Mouse (Mus musculus) CD4-positive, CD25-positive, alpha-beta regulatory T cell, adult 9 weeks (primary cell): ENCODE measurements around the gene A030005L19Rik. TPM values are rescaled to one million over a fixed set of nuclear protein-coding genes. Genes with fewer than 3 reads are reported as not detected.

Experiments used
- polyA plus RNA-seq: library from polyadenylated mRNA; unstranded; fragments of 100-300 nt; shearing (Covaris generic); gene quantifications from one replicate; pipeline ENCODE4 v1.2.1, GENCODE M21; 2017

The A030005L19Rik gene
- 0.58 TPM for polyA plus RNA-seq

GRCm38 (mm10) chr1:82913025-82913424 lies at the start of gene A030005L19Rik:
A030005L19Rik (plus strand) TSS chr1:82913325.

GRCm38 (mm10) chr1:82924650-82925049 lies 11.5 kb downstream of the A030005L19Rik start, which contains the start of gene A030014E15Rik:
A030014E15Rik (plus strand) TSS chr1:82924917.

GRCm38 (mm10) chr1:82931326-82931725 lies 18.2 kb downstream of the A030005L19Rik start, which contains the start of gene Gm6217:
Gm6217 (minus strand) TSS chr1:82931399.

GRCm38 (mm10) chr1:82943295-82943694 lies 30.2 kb downstream of the A030005L19Rik start, which contains the start of gene A030003K21Rik:
A030003K21Rik (minus strand) TSS chr1:82943388.

GRCm38 (mm10) chr1:82955913-82956312 lies 42.8 kb downstream of the A030005L19Rik start, which contains the start of gene Gm7544:
Gm7544 (minus strand) TSS chr1:82956013.

GRCm38 (mm10) chr1:82959870-82960385 lies 46.8 kb downstream of the A030005L19Rik start, which contains the start of gene Gm47955:
Gm47955 (plus strand) TSS chr1:82960286.

Other genes starting within 250 kb of the A030005L19Rik start
- 59.6 TPM for gene Mff, start 188.4 kb upstream of the A030005L19Rik start, polyA plus RNA-seq
- 0.61 TPM for gene Tm4sf20, start 144.9 kb upstream of the A030005L19Rik start, polyA plus RNA-seq
- not detected for gene Gm47791, start 142.1 kb upstream of the A030005L19Rik start, polyA plus RNA-seq
- gene Agfg1, start 73.8 kb upstream of the A030005L19Rik start, polyA plus RNA-seq: 17.9 TPM
- not detected for gene A030014E15Rik, start 11.6 kb downstream of the A030005L19Rik start, polyA plus RNA-seq
- gene Gm6217, start 18.1 kb downstream of the A030005L19Rik start, polyA plus RNA-seq: not detected
- gene A030003K21Rik, start 30.1 kb downstream of the A030005L19Rik start, polyA plus RNA-seq: not detected
- not detected for gene Gm7544, start 42.7 kb downstream of the A030005L19Rik start, polyA plus RNA-seq
- not detected for gene Gm47955, start 47.0 kb downstream of the A030005L19Rik start, polyA plus RNA-seq
- gene Gm47959, start 87.2 kb downstream of the A030005L19Rik start, polyA plus RNA-seq: not detected
- not detected for gene Slc19a3, start 125.1 kb downstream of the A030005L19Rik start, polyA plus RNA-seq
- not detected for gene Krtap28-10, start 129.2 kb downstream of the A030005L19Rik start, polyA plus RNA-seq
- not detected for gene Gm47969, start 131.6 kb downstream of the A030005L19Rik start, polyA plus RNA-seq
- gene A030005K14Rik, start 146.1 kb downstream of the A030005L19Rik start, polyA plus RNA-seq: not detected
- gene Krtap28-13, start 147.6 kb downstream of the A030005L19Rik start, polyA plus RNA-seq: not detected
- 1.8 TPM for gene Ccl20, start 203.4 kb downstream of the A030005L19Rik start, polyA plus RNA-seq
- 0.33 TPM for gene Daw1, start 246.4 kb downstream of the A030005L19Rik start, polyA plus RNA-seq